Mouse (Mus musculus): ENCODE data around the gene Ikzf2.

DNA sequence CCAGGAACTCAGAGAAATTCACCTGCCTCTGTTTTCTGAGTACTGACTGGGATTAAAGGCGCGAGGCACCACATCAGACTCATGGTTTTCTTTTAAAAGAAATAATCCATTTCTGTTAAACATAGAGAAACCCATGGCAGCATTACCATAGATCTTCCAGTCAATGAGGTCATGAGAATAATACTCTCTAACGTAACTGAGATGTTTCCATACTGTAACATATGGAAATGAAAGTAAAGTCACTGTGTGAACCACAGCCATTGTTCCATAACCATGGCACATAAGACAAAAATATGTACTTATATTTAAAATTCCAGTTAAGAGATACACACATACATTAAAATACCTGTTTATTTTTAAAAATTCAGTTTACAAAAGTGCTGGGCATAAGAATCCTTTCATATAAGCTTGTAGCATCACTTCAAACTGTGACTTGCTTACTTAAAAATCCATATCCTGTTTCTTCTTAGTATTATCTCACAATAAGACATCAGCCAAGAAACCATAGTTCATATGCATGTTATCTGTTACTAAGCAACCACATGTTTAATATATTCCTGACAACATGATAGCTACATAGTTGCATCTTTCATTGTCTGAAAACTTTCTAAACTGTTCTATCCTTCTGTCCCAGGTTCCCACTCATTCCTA is 16.6 kb upstream of the Ikzf2 start:
- TF ChIP-seq POLR2A (IDR thresholded peaks at IDR 0.05; ENCODE audit: control insufficient read depth, low read depth, low read length) (no peak), CTCF (IDR thresholded peaks at IDR 0.05; ENCODE audit: control insufficient read depth, insufficient read depth, insufficient replicate concordance, low read depth, low read length) (no peak)
